Mouse (Mus musculus) duodenum, adult 2 months (tissue): ENCODE measurements around the gene Ch25h. TPM values are rescaled to one million over a fixed set of nuclear protein-coding genes. Genes with fewer than 3 reads are reported as not detected.

Experiments
- polyA plus RNA-seq: library from polyadenylated mRNA; depleted of rRNA; stranded (reverse); fragments of >200 nt; gene quantifications from 2 replicates; pipeline ENCODE4 v1.2.3, GENCODE M21; 2012; ENCODE audit warnings: low replicate concordance; rRNA removed

The Ch25h gene
- polyA plus RNA-seq: 7.0 and 8.7 TPM in 2 replicates

DNA sequence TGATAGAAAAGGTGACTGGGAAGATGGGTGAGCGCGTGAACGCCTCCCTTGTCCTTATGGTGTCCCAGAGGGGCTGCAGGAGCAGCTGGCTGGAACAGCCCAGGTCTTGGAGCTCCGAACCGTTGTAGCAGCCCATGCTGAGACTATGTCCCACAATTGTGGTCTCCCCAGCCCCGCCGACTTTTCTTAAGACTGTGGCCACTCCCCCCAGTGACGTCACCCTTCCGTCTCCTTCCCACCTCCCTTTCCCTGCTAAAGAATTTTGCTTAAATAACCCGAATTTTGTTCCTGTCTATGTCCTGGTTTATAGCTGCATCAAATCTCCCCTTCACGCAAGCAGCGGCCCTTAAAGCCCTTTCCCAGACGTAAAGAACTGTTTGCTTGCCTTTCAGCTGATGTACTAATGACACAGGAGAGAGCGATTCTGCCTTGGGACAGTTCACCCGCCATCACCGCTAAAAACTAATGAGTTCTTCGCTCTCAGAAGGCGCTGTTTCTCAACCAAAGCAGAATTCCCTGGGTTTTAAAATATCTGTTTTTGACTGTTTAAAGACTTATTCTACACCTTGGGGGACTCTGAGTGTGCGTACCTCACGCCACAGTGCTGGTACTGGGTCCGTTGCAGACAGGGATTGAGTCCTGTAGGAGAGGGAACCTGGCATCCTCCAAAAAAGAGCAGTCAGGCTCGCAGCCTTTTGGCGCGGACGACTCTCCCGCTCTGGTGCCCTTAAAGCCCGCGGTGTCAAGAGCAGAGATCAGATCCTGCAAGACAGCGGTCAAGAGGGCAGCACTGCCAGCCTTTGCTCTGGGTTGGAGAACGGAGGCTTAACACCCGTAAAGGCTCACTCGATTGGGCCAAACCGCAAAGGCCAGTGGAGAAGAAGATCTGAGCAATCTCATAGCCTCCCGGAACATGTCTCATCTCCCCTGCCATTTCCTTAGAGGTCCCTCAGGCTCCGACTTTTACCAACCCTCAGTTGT is at the start of gene Ch25h:
Gene Ch25h, minus strand, starts transcription at position 174 of the 981 bp plus-strand sequence.

Other genes with a start within 250 kb of the Ch25h start
- 381 and 472 TPM in 2 replicates for gene Acta2, start 219.6 kb downstream of the Ch25h start, polyA plus RNA-seq
- 0.41 and 1.00 TPM in 2 replicates for gene Fas, start 184.5 kb downstream of the Ch25h start, polyA plus RNA-seq
- gene Lipa, start 52.3 kb upstream of the Ch25h start, polyA plus RNA-seq: 14.6 and 22.6 TPM in 2 replicates
- 0.07 and 0.08 TPM in 2 replicates for gene Ifit2, start 75.5 kb upstream of the Ch25h start, polyA plus RNA-seq
- 0.28 and 0.59 TPM in 2 replicates for gene Ifit3, start 108.4 kb upstream of the Ch25h start, polyA plus RNA-seq
- 1.1 and 3.6 TPM in 2 replicates for gene Ifit1bl1, start 126.8 kb upstream of the Ch25h start, polyA plus RNA-seq
- 0.15 and 0.31 TPM in 2 replicates for gene Ifit3b, start 132.8 kb upstream of the Ch25h start, polyA plus RNA-seq
- 1.3 and 2.3 TPM in 2 replicates for gene Ifit1bl2, start 165.6 kb upstream of the Ch25h start, polyA plus RNA-seq
- gene Ifit1, start 165.7 kb upstream of the Ch25h start, polyA plus RNA-seq: 0.90 and 8.1 TPM in 2 replicates